Mouse (Mus musculus) ES-E14 (cell line): Measurements from ENCODE around the gene Ubtd2. TPM values are rescaled to one million over a fixed set of nuclear protein-coding genes. Genes with fewer than 3 reads are reported as not detected.

Source experiments
- DNase-seq: peaks from one replicate; pipeline ENCODE4 v3.0.0-alpha.2; 2013; ENCODE audit warnings: low read depth, low spot score
- H3K27ac ChIP-seq: 2 replicates; pipeline ENCODE4 v1.5.1; 2012; ENCODE audit warnings: low read depth, mild to moderate bottlenecking, low read length, moderate library complexity, mixed read lengths; ENCODE audit not compliant: poor library complexity, insufficient read depth, severe bottlenecking
- H3K36me3 ChIP-seq: 2 replicates; pipeline ENCODE4 v1.6.1; 2012; ENCODE audit warnings: mild to moderate bottlenecking, low read length, moderate library complexity, mixed read lengths; ENCODE audit not compliant: control insufficient read depth, poor library complexity, insufficient read depth, severe bottlenecking
- H3K4me1 ChIP-seq, 2 experiments: fragments of 150-350 bp in 1 of 2; sonication (generic) in 1 of 2; 2 replicates each; pipeline ENCODE4 v1.6.1; 2012; ENCODE audit warnings: low read length in 2 of 2, mild to moderate bottlenecking in 1 of 2, mixed read lengths in 1 of 2; ENCODE audit not compliant: control insufficient read depth in 2 of 2, insufficient read depth in 2 of 2, poor library complexity in 1 of 2
- H3K4me3 ChIP-seq, 2 experiments: fragments of 150-350 bp in 1 of 2; sonication (generic) in 1 of 2; 2 replicates each; pipeline ENCODE4 v1.5.1; 2012; ENCODE audit warnings: low read length in 2 of 2, low read depth in 1 of 2, mild to moderate bottlenecking in 1 of 2, mixed read lengths in 1 of 2; ENCODE audit not compliant: insufficient read depth in 1 of 2, poor library complexity in 1 of 2, severe bottlenecking in 1 of 2
- H3K9ac ChIP-seq: 2 replicates; pipeline ENCODE4 v1.6.1; 2012; ENCODE audit warnings: low read depth, mild to moderate bottlenecking, low read length, mixed read lengths; ENCODE audit not compliant: poor library complexity, insufficient read depth, severe bottlenecking
- H3K9me3 ChIP-seq: fragments of 150-350 bp; sonication (generic); 2 replicates; pipeline ENCODE4 v1.6.1; 2012; ENCODE audit warnings: low read depth, mild to moderate bottlenecking, low read length; ENCODE audit not compliant: control insufficient read depth, insufficient read depth
- CHD2 ChIP-seq: IDR thresholded peaks from 2 replicates; pipeline ENCODE4 v1.6.1; 2014; ENCODE audit warnings: mild to moderate bottlenecking, low read depth, low read length, inconsistent platforms
- HCFC1 ChIP-seq: IDR thresholded peaks from 2 replicates; pipeline ENCODE4 v1.6.1; 2012; ENCODE audit warnings: low read length, inconsistent platforms, borderline replicate concordance; ENCODE audit not compliant: insufficient read depth
- MAFK ChIP-seq: IDR thresholded peaks from 2 replicates; pipeline ENCODE4 v1.6.1; 2014; ENCODE audit warnings: mild to moderate bottlenecking, low read depth, low read length, inconsistent platforms; ENCODE audit not compliant: insufficient read depth
- ZC3H11A ChIP-seq: IDR thresholded peaks from 2 replicates; pipeline ENCODE4 v1.6.1; 2012; ENCODE audit warnings: low read depth, mild to moderate bottlenecking, inconsistent platforms, low read length, borderline replicate concordance
- ZNF384 ChIP-seq: IDR thresholded peaks from 2 replicates; pipeline ENCODE4 v1.6.1; 2012; ENCODE audit warnings: low read depth, low read length, inconsistent platforms
- in situ Hi-C, 2 experiments: fragments of 600-800 bp; cut with MboI; formaldehyde crosslinking; loops; one replicate each; pipeline ENCODE4 v1.15.1; 2025; ENCODE audit warnings: low sequenced_read_pairs in 2 of 2, inconsistent platforms in 1 of 2; ENCODE audit not compliant: unreplicated experiment in 2 of 2
- total RNA-seq: library from RNA; depleted of rRNA; stranded (reverse); fragments of 300-350 nt; gene quantifications from 2 replicates; pipeline ENCODE4 v1.2.3, GENCODE M21; 2012

Gene Ubtd2
- total RNA-seq, 1 experiment = 18.3 TPM

GRCm38 (mm10) chr11:32558026-32558425, 102.9 kb downstream of the Ubtd2 start:
- no peak for TF ChIP-seq CHD2
- no peak for TF ChIP-seq MAFK
- no peak for TF ChIP-seq ZNF384
- TF ChIP-seq HCFC1 = no peak
- TF ChIP-seq ZC3H11A = no peak
- H3K36me3 ChIP-seq = no peaks in the 10 kb centered on the region
- H3K4me1 ChIP-seq = peaks cover 0 to 3% of the 10 kb centered on the region in 2 experiments; a peak in 1 of 4 replicates
- H3K9ac ChIP-seq = no peak overlapping the region
- no peak overlapping the region for H3K4me3 ChIP-seq
- in situ Hi-C loops = no loop called here
- DNase-seq = no peak
- no peak overlapping the region for H3K27ac ChIP-seq
- H3K9me3 ChIP-seq = no peaks in the 10 kb centered on the region

- Histone ChIP-seq H3K4me3 (no peak overlapping the region), H3K9me3 (no peaks in the 10 kb centered on the region), H3K36me3 (no peaks in the 10 kb centered on the region), H3K4me1 (peaks cover 0 to under 1% of the 10 kb centered on the region in 2 experiments; a peak in 1 of 4 replicates), H3K9ac (no peak overlapping the region), H3K27ac (no peak overlapping the region)
- TF ChIP-seq CHD2 (no peak), MAFK (no peak), ZNF384 (no peak)
- in situ Hi-C loops = no loop called here
- no peak for DNase-seq
Observed at GRCm38 (mm10) chr11:32558677-32559076, 103.5 kb downstream of the Ubtd2 start.

DNA sequence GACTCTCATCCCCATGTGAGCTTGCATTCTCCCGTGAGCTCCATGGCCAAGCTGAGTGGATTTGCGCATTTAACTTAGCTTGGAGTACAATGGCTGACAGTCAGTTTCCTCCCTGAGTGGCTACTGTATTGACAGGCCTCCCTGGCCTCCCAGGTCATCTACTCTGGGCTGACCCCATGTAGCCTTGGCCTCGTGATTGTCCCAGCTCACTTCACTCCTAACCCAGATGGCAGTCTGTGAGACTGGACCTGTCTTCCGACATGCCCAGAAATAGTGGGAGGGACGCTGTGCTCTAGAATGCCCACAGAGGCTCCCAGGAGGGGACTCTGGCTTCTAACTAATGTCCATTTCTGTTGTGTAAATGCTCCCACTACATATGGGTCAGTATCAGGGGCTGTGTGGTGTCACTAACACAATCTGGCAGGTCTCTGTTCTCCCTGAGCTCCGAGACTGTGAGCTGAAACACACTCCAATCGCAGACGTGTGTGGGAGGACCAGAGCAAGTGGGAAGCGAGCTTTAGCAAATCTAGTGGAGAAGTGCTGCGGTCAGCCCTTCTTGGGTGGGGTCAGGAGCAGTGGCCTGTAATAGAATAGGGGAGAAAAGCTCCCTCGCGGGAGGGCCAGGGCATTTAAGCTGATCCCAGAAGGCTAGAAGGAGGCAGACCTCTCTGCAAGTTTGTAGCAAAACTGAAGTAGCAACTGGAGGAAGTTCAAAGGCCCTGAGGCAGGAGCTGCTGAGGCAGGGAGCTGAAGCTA, 105.0 kb downstream of the Ubtd2 start:
- in situ Hi-C loops = no loop called here
- Histone ChIP-seq H3K36me3 (no peaks in the 10 kb centered on the region), H3K4me3 (no peak overlapping the region)

GRCm38 (mm10) chr11:32561465-32562355, 106.5 kb downstream of the Ubtd2 start:
- H3K27ac ChIP-seq = no peak overlapping the region
- no peak for DNase-seq
- no peak overlapping the region for H3K9ac ChIP-seq
- TF ChIP-seq CHD2 (no peak), HCFC1 (no peak), ZC3H11A (no peak), MAFK (no peak), ZNF384 (no peak)
- in situ Hi-C loops = no loop called here
- no peaks in the 10 kb centered on the region; a peak in 1 of 4 replicates for H3K4me1 ChIP-seq
- no peak overlapping the region for H3K4me3 ChIP-seq
- no peaks in the 10 kb centered on the region for H3K36me3 ChIP-seq
- H3K9me3 ChIP-seq = no peaks in the 10 kb centered on the region

More for the DNA sequence above, 105.0 kb downstream of the Ubtd2 start:
- DNase-seq = no peak
- H3K27ac ChIP-seq = no peak overlapping the region
- no peaks in the 10 kb centered on the region for H3K9me3 ChIP-seq
- no peak overlapping the region for H3K9ac ChIP-seq
- no peaks in the 10 kb centered on the region; a peak in 1 of 4 replicates for H3K4me1 ChIP-seq
- no peak for TF ChIP-seq ZC3H11A
- no peak for TF ChIP-seq MAFK
- TF ChIP-seq ZNF384 = no peak
- TF ChIP-seq CHD2 = no peak
- no peak for TF ChIP-seq HCFC1
